Mouse (Mus musculus): ENCODE data around the gene Btn1a1.

- TF ChIP-seq CTCF (IDR thresholded peaks at IDR 0.05; ENCODE audit: low read depth), result no peak
- TF ChIP-seq EP300 (optimal IDR thresholded peaks at IDR 0.05), result no peak
Observed at GRCm38 (mm10) chr13:23423286-23424051, 42.2 kb downstream of the Btn1a1 start, which contains the start of gene Abt1.
